Mouse (Mus musculus) stomach, embryonic 15.5 days (tissue): ENCODE results near the gene Mfsd9. TPM values are rescaled to one million over a fixed set of nuclear protein-coding genes. Genes with fewer than 3 reads are reported as not detected.
"Not testable (repeated sequence)": the region's sequence is repeated elsewhere in the genome, so short reads cannot be mapped to it uniquely, and the experiment has no call there.

ENCODE experiments used
- ATAC-seq: fragments of 200-750 bp; cut with Nextera tagmentation; 2 replicates; pipeline ENCODE4 v1.8.0; 2017; ENCODE audit warnings: low read depth, moderate number of reproducible peaks, moderate TSS enrichment; ENCODE audit not compliant: insufficient read depth, low FRiP score
- H3K27ac ChIP-seq: fragments of 300-500 bp; sonication (generic); 2 replicates; pipeline ENCODE4 v1.5.1; 2015; ENCODE audit warnings: mild to moderate bottlenecking, inconsistent platforms
- H3K27me3 ChIP-seq: fragments of 300-500 bp; sonication (generic); replicated peaks from 2 replicates; pipeline ENCODE4 v1.6.1; 2015; ENCODE audit warnings: inconsistent platforms
- H3K36me3 ChIP-seq: fragments of 300-500 bp; sonication (generic); 2 replicates; pipeline ENCODE4 v1.6.1; 2015; ENCODE audit warnings: inconsistent platforms
- H3K4me1 ChIP-seq: fragments of 300-500 bp; sonication (generic); 2 replicates; pipeline ENCODE4 v1.6.1; 2015; ENCODE audit warnings: inconsistent platforms
- H3K4me2 ChIP-seq: fragments of 300-500 bp; sonication (generic); 2 replicates; pipeline ENCODE4 v1.6.1; 2015; ENCODE audit warnings: mild to moderate bottlenecking, inconsistent platforms
- H3K4me3 ChIP-seq: fragments of 300-500 bp; sonication (generic); replicated peaks from 2 replicates; pipeline ENCODE4 v1.5.1; 2015; ENCODE audit warnings: inconsistent platforms
- H3K9ac ChIP-seq: fragments of 300-500 bp; sonication (generic); 2 replicates; pipeline ENCODE4 v1.6.1; 2015; ENCODE audit warnings: inconsistent platforms
- H3K9me3 ChIP-seq: fragments of 300-500 bp; sonication (generic); 2 replicates; pipeline ENCODE4 v1.6.1; 2016; ENCODE audit warnings: inconsistent platforms
- WGBS: fragments of 180-500 bp; shearing (Covaris S2); methylation state at CpG from one replicate; pipeline ENCODE4 v1.1.7; 2015; 5-methylcytosine and 5-hydroxymethylcytosine counted together
- polyA plus RNA-seq: library from polyadenylated mRNA; unstranded; fragments of >200 nt; fragmentation: Nextera tagmentation; extraction: Ambion mirVana; gene quantifications from 2 replicates; pipeline ENCODE4 v1.2.1, GENCODE M21; 2015

The Mfsd9 gene
- polyA plus RNA-seq, 1 experiment from 2014 or later, result 3.2 TPM

DNA sequence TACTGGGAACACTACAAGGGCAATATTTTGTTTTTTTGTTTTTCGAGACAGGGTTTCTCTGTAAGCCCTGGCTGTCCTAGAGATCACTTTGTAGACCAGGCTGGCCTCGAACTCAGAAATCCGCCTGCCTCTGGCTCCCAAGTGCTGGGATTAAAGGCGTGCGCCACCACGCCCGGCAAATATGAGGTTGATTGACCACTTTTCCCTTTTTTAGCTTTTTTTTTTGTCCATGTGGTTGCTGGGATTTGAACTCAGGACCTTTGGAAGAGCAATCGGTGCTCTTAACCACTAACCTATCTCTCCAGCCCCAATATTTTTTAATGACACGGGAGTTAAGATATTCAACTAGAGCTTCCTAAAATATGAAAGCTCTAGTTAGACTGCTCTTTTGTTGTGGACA is 52.2 kb downstream of the Mfsd9 start:
- not testable (repeated sequence) for H3K4me1 ChIP-seq, H3K9ac ChIP-seq, H3K4me2 ChIP-seq, H3K36me3 ChIP-seq, H3K4me3 ChIP-seq, H3K27ac ChIP-seq, H3K27me3 ChIP-seq, ATAC-seq, H3K9me3 ChIP-seq
- WGBS, result 92% methylated on average over 9 of the region's 9 CpGs

DNA sequence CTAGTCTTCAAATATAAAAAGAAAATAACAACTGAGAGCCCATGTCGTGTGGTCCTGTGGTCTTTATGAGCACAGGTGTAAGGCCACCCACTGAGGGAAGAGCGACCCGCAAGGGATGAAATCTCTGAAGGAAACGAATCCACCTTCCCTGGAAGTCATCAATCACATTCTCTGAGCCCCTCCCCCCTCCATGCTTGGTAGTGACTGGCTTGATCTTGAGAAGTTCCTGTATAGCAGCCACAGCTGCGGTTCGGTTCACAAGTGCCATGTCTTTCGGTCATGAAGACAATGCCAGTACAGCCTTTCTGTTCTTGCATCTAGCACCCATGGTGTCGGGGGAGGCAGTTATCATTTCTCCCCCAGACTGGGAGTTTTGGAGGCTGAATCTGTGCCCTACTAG is 52.8 kb downstream of the Mfsd9 start:
- Histone ChIP-seq H3K9ac (no peak overlapping the region), H3K4me1 (no peaks in the 10 kb centered on the region), H3K4me3 (no peak overlapping the region), H3K27me3 (no peaks in the 10 kb centered on the region), H3K4me2 (no peak overlapping the region), H3K27ac (no peak overlapping the region), H3K36me3 (no peaks in the 10 kb centered on the region), H3K9me3 (no peaks in the 10 kb centered on the region)
- no peak for ATAC-seq
- WGBS, result 72% methylated on average over 8 of the region's 8 CpGs

DNA sequence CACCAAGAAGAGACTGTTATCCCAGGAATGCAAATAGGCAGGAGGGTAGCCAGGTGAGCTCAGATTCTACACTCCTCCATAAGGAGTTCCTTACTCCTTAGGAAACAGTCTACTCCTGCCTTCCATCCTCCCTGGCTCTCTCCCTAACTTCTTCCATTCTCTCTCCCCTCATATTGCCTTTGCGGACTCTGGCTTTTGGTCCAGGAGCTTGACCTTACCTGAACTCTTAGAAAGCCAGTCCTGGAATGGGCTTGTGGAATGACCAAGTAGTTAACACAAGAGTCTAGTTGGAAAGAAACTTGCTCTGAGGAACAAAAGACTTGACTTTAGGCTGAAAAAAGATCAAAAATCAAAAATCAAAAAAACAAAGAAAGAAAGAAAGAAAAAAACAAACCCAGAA is 61.9 kb downstream of the Mfsd9 start:
- Histone ChIP-seq H3K9me3 (no peaks in the 10 kb centered on the region), H3K27me3 (no peaks in the 10 kb centered on the region), H3K4me3 (no peak overlapping the region), H3K27ac (no peak overlapping the region), H3K4me2 (no peak overlapping the region), H3K4me1 (no peaks in the 10 kb centered on the region), H3K36me3 (no peaks in the 10 kb centered on the region), H3K9ac (no peak overlapping the region)
- ATAC-seq, result no peak
- 88% methylated on average over 1 of the region's 1 CpGs for WGBS

DNA sequence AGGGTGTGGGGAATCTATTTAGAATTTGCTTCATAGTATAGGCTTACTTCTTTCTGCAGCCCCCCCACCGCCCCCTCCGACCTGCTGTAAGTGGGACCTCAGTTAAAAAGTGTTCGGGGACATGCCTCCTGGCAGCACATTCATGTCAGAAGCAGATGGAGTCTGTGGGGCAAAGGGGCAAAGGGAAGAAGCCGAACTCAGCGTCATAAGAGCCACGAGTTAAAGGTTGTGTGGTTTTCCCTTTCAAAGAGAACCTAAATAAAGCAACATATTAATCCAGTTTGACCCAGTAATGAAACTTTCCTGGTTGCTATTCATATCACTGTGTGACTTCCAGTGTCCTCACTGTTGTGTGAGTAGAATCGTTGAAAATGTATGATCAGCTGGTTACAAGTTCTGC is 63.1 kb downstream of the Mfsd9 start:
- no peak overlapping the region for H3K9ac ChIP-seq
- ATAC-seq, result no peak
- no peak overlapping the region for H3K27ac ChIP-seq
- no peak overlapping the region for H3K4me2 ChIP-seq
- H3K4me3 ChIP-seq, result no peak overlapping the region
- no peaks in the 10 kb centered on the region for H3K4me1 ChIP-seq
- H3K36me3 ChIP-seq, result no peaks in the 10 kb centered on the region
- H3K27me3 ChIP-seq, result no peaks in the 10 kb centered on the region
- 83% methylated on average over 7 of the region's 7 CpGs for WGBS
- no peaks in the 10 kb centered on the region for H3K9me3 ChIP-seq

DNA sequence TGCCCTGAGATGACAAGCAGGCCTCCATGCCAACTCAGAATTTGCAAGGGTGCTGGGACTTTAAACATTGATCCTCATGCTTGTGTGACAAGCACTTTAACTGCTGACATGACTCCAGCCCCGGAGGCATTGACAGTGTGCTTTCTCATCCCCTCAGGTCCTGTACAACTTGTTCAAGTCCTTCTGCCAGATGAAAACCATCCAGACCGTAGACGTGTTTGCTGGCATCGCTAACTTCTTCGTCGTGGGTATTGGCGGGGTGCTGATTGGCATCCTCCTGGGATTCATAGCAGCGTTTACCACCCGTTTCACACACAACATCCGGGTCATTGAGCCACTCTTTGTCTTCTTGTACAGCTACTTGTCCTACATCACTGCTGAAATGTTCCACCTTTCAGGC is 64.4 kb downstream of the Mfsd9 start:
- Histone ChIP-seq H3K36me3 (no peaks in the 10 kb centered on the region), H3K4me3 (no peak overlapping the region), H3K4me1 (no peaks in the 10 kb centered on the region), H3K4me2 (no peak overlapping the region), H3K27me3 (no peaks in the 10 kb centered on the region), H3K27ac (no peak overlapping the region), H3K9me3 (no peaks in the 10 kb centered on the region), H3K9ac (no peak overlapping the region)
- 88% methylated on average over 10 of the region's 10 CpGs for WGBS
- no peak for ATAC-seq

Other genes starting within 250 kb of the Mfsd9 start
- gene Slc9a4, start 210.6 kb downstream of the Mfsd9 start, polyA plus RNA-seq, result 3.2 and 5.3 TPM in 2 replicates
- 1.8 and 2.3 TPM in 2 replicates for gene Slc9a2, start 110.1 kb downstream of the Mfsd9 start, polyA plus RNA-seq
- 0.18 and 0.35 TPM in 2 replicates for gene Tmem182, start 14.9 kb upstream of the Mfsd9 start, polyA plus RNA-seq